Comparison of ENCODE assay signal across 8 mouse cellular contexts in genomic region chr11:100692164-100692616, GRCm38 (mm10). TPM values are rescaled to one million over a fixed set of nuclear protein-coding genes. Genes with fewer than 3 reads are reported as not detected.
DNase-seq lines count a peak whose midpoint lies in the region; ATAC-seq and TF ChIP-seq lines count a peak whose summit lies in the region.

Gene Zfp385c (minus strand): TSS chr11:100692455.

- H3K4me3 ChIP-seq in lung, embryonic 15.5 days: peak within 1 kb of the TSS; percentile 22
- H3K4me3 ChIP-seq in forebrain, embryonic 14.5 days (ENCODE audit: low read depth, low read length): peak within 1 kb of the TSS; percentile 14; the same call in 1 of the 2 replicates
- H3K4me3 ChIP-seq in limb, embryonic 14.5 days (replicated peaks; ENCODE audit: low read length): peak within 1 kb of the TSS; percentile 33
- peak within 1 kb of the TSS; percentile 33 for H3K4me3 ChIP-seq in stomach, embryonic 15.5 days (replicated peaks)

- H3K36me3 ChIP-seq in lung, embryonic 15.5 days: no peaks in the 10 kb centered on the region
- H3K36me3 ChIP-seq in forebrain, embryonic 14.5 days (ENCODE audit: control insufficient read depth, insufficient read depth, low read length): no peaks in the 10 kb centered on the region
- no peaks in the 10 kb centered on the region for H3K36me3 ChIP-seq in limb, embryonic 14.5 days (ENCODE audit: control insufficient read depth, insufficient read depth, low read length)
- H3K36me3 ChIP-seq in stomach, embryonic 15.5 days: no peaks in the 10 kb centered on the region

- H3K27ac ChIP-seq in lung, embryonic 15.5 days: no peak within 1 kb of the TSS
- no peak within 1 kb of the TSS for H3K27ac ChIP-seq in forebrain, embryonic 14.5 days (ENCODE audit: low read depth, low read length)
- H3K27ac ChIP-seq in limb, embryonic 14.5 days (replicated peaks; ENCODE audit: low read depth, low read length): no peak within 1 kb of the TSS
- no peak within 1 kb of the TSS for H3K27ac ChIP-seq in stomach, embryonic 15.5 days

- no peak for DNase-seq in lung, postnatal 25 days (ENCODE audit: low spot score)
- DNase-seq in forebrain, embryonic 14.5 days (ENCODE audit: low spot score): no peak
- DNase-seq in limb, embryonic 14.5 days (ENCODE audit: low spot score): no peak
- DNase-seq in testis, postnatal 14 days (ENCODE audit: low spot score): no peak
- no peak for DNase-seq in frontal cortex, adult 2 months (ENCODE audit: extremely low spot score in 1 of 2, low spot score in 1 of 2)
- no peak for DNase-seq in yolk sac, embryonic 10.5 days (ENCODE audit: low spot score)

- H3K4me2 ChIP-seq in lung, embryonic 15.5 days: peak within 1 kb of the TSS; percentile 56
- H3K4me2 ChIP-seq in forebrain, embryonic 14.5 days (ENCODE audit: low read length): peak within 1 kb of the TSS; percentile 47
- H3K4me2 ChIP-seq in limb, embryonic 14.5 days (replicated peaks; ENCODE audit: low read depth, low read length, severe bottlenecking): peak within 1 kb of the TSS; percentile 52
- peak within 1 kb of the TSS; percentile 66 for H3K4me2 ChIP-seq in stomach, embryonic 15.5 days

- TF ChIP-seq POLR2A in limb, embryonic 14.5 days (IDR thresholded peaks at IDR 0.05; ENCODE audit: borderline replicate concordance, extremely low read depth, insufficient read depth, insufficient read length): no peak

- 1% methylated on average over 23 of the region's 23 CpGs for WGBS in lung, embryonic 15.5 days
- WGBS in forebrain, embryonic 14.5 days: 2% methylated on average over 23 of the region's 23 CpGs
- 3% methylated on average over 22 of the region's 23 CpGs for WGBS in limb, embryonic 14.5 days
- 1% methylated on average over 23 of the region's 23 CpGs for WGBS in stomach, embryonic 15.5 days

- no peak within 1 kb of the TSS for H3K9ac ChIP-seq in lung, embryonic 15.5 days
- H3K9ac ChIP-seq in forebrain, embryonic 14.5 days (ENCODE audit: low read length): peak within 1 kb of the TSS; percentile 40; the same call in 1 of the 2 replicates
- H3K9ac ChIP-seq in limb, embryonic 14.5 days (ENCODE audit: low read depth, low read length, severe bottlenecking): 0 out of 2 replicates have a peak within 1 kb of the TSS, but pooled peaks have one; percentile 28
- H3K9ac ChIP-seq in stomach, embryonic 15.5 days: peak within 1 kb of the TSS; percentile 22; the same call in 1 of the 2 replicates

- H3K4me1 ChIP-seq in lung, embryonic 15.5 days: peaks cover 6% of the 10 kb centered on the region; the same call in 1 of the 2 replicates
- H3K4me1 ChIP-seq in forebrain, embryonic 14.5 days (ENCODE audit: control insufficient read depth, insufficient read depth, low read length): peaks cover 3% of the 10 kb centered on the region; the same call in 1 of the 2 replicates
- H3K4me1 ChIP-seq in limb, embryonic 14.5 days (ENCODE audit: control insufficient read depth, insufficient read depth, low read length): peaks cover 4% of the 10 kb centered on the region; the same call in 1 of the 2 replicates
- peaks cover 9% of the 10 kb centered on the region; the same call in 1 of the 2 replicates for H3K4me1 ChIP-seq in stomach, embryonic 15.5 days

- no peaks in the 10 kb centered on the region for H3K9me3 ChIP-seq in lung, embryonic 15.5 days
- H3K9me3 ChIP-seq in forebrain, embryonic 14.5 days (replicated peaks; ENCODE audit: control insufficient read depth, low read length): no peaks in the 10 kb centered on the region
- H3K9me3 ChIP-seq in limb, embryonic 14.5 days (ENCODE audit: control insufficient read depth, low read length): no peaks in the 10 kb centered on the region
- H3K9me3 ChIP-seq in stomach, embryonic 15.5 days: no peaks in the 10 kb centered on the region

- H3K27me3 ChIP-seq in lung, embryonic 15.5 days: peaks cover 19% of the 10 kb centered on the region; the same call in 1 of the 2 replicates
- peaks cover 14% of the 10 kb centered on the region; the same call in 1 of the 2 replicates for H3K27me3 ChIP-seq in forebrain, embryonic 14.5 days (replicated peaks; ENCODE audit: control insufficient read depth, insufficient read depth, low read length)
- 0 out of 2 replicates have a peak, but pooled peaks cover 8% of the 10 kb centered on the region for H3K27me3 ChIP-seq in limb, embryonic 14.5 days (ENCODE audit: control insufficient read depth, insufficient read depth, low read length)
- H3K27me3 ChIP-seq in stomach, embryonic 15.5 days (replicated peaks): peaks cover 18% of the 10 kb centered on the region

- no peak for ATAC-seq in lung, embryonic 15.5 days (ENCODE audit: borderline replicate concordance, extremely low read depth, low FRiP score, low TSS enrichment)
- ATAC-seq in forebrain, embryonic 14.5 days: no peak
- ATAC-seq in limb, embryonic 14.5 days (ENCODE audit: low FRiP score, low read depth): no peak
- ATAC-seq in stomach, embryonic 15.5 days (ENCODE audit: insufficient read depth, low FRiP score, low read depth): no peak

RNA-seq across cellular contexts. Expression of gene Zfp385c, which starts in this region (rescaled TPM):
- polyA plus RNA-seq in lung, embryonic 15.5 days (2015; fragmentation: Nextera tagmentation; extraction: Ambion mirVana): 0.06 and 0.13 TPM in 2 replicates
- polyA plus RNA-seq in forebrain, embryonic 14.5 days (2014; fragmentation: Nextera tagmentation; extraction: Ambion mirVana): 0.10 TPM in 1 of 2 replicates, not detected in the other
- 6.4 and 10.0 TPM in 2 replicates for polyA plus RNA-seq in limb, embryonic 14.5 days (2012; rRNA removed)
- polyA plus RNA-seq in limb, embryonic 14.5 days (2014; fragmentation: Nextera tagmentation; extraction: Ambion mirVana): 0.72 and 1.5 TPM in 2 replicates
- polyA plus RNA-seq in stomach, embryonic 15.5 days (2015; fragmentation: Nextera tagmentation; extraction: Ambion mirVana): 0.06 and 0.21 TPM in 2 replicates
- polyA plus RNA-seq in frontal cortex, adult 2 months (2012; rRNA removed): 2.5 TPM in 2 replicates
